Mouse (Mus musculus) kidney, postnatal 10 days (tissue): ENCODE data around the gene Cdh24.

ENCODE experiments used
- DNase-seq: peaks from one replicate; pipeline ENCODE4 v3.0.0; 2021; ENCODE audit warnings: mixed read lengths

Gene Cdh24

DNA sequence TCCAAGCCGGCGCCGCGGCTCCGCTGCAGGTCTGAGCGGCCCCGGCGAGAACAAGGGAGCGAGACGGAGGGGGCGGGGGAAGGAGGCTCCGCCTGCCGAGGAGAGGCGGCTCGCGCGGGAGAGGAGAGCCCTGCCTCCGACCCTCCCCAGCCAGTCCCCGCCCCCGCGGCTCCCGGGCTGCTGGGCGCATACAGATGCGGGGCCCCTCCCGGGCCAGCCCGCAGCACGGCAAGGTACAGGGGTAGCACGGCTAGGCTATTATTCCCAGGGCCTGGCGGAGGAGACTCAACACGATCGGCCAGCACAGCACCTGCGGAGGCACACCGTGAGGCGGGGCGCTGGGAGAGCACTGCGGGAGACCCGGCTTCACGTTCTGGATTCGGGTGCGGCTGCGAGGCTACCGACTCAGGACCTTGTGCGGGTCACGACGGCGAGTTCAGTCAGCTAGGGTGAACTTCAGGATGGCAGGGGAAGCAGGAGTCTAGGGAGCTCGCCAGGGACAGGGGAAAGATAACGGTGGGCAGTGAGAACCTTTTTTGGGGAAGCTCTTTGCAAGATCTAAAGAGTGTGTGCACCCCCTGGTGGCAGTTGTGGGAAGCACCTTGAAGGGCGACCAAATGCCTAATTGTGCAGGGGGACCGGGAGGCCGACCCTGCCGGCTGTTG is at the start of gene Cdh24:
Cdh24 (minus strand) TSS at position 60 of the 665 bp plus-strand sequence.
- peak; percentile 95 for DNase-seq

DNA sequence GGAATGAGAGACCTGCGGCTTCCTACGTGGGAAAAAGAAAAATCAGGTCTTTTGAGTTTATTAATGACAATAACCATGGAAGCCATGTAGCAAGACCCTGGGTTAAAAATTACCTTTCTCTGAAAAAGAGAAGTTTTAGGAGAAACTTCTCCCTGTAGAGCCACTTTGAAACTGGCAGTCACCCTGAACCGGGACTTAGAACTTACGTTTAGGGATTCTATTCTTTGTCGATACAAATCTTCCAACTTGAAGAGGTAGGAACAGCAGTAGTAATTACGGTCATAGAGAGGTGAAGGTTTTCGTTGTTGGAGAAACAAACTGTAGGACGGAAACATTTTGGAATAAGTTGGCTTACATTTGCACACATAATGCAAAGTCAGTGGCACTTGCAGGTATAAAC is 46.1 kb upstream of the Cdh24 start:
- DNase-seq = no peak

DNA sequence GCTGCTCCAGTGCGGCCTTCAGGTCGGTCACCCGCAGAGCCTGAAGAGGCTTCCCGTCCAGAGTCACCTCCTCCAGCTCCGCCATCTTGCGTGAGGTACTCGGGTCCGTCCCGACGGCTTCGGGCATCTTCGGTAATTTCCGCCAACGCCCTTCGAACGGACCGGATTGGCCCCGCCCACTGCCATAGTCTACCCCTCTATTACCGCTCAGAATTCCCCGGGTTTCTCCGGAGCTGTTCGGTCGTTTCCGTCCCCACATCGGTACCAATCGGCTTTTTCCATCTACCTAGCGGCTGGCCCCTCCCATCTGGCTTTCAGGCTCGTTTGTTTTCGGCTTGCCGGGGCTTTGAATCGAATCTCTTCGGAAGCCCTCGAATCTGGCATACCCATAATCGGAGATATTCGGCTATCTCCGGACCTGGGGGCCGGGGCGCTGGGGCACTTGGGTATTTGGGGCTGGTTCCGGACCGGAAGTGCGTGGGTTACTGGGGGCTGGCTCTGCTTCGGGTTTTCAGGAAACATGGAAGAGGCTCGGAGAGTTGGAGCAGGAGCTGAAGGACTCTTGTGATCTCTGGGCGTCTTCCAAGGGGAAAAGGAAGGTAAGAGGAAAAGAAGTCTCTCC is 45.5 kb upstream of the Cdh24 start, which contains the start of gene Acin1:
Acin1 (minus strand) TSS at position 410 of the 622 bp plus-strand sequence.
- peak; percentile 100 for DNase-seq

DNA sequence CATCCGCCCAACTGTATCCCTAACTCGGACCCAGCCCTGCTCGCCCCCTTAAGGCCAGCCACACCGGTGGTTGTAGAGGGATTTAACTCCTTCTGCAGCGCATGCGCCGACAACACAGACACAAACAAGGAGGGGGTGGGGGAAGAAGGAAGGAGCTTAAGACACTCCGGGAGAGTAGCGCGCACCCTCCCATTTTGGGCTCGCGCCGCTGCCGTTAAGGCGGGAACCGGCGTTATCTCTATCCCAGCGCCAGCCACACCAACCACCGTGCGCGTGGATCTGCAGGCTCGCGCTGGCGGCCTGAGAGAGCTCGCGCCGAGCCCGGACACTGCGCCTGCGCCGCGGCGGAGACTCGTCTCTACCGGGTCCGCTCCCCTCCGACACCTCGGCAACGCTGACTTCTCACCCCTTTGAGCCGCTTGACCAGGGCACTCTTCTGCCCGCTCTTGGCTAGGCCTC is 44.9 kb upstream of the Cdh24 start, which contains the start of gene 1700123O20Rik:
1700123O20Rik (plus strand) TSS at position 154 of the 459 bp plus-strand sequence.
- DNase-seq = peak; percentile 87

DNA sequence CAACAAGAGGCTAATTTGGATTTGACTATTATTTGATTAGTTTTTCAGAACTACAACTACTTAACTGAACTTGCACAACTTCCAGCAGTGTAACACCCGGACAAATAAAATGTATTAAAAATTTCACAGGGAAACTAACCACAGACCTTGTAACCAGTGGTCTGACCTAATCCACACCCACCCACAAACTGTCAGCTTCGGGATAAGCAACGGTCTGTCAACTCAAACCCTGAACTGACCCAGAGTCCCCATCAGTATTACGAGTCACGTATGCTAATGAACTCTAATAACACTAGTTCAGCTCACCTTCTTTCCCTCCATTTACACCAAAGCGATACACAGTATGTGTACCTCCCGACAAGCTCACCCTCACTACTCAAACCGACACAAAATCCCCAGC is 44.3 kb upstream of the Cdh24 start:
- DNase-seq = no peak

DNA sequence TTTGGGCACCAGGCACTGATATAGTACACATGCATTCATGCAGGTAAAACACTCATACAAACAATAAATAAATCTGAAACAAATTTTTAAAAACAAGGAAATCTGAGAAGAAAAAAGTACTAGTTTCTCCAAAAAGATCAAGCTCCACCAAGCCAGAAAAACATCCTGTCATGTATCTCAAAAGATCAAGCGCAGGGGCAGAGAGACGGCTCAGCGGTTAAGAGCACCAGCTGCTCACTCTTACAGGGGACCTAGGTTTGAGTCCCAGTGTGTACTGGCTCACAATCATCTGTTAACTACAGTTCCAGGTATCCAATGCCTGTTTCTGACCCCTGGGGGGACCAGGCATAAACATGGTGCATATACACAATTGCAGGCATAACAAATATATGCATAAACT is 41.2 kb upstream of the Cdh24 start:
- DNase-seq = no peak

DNA sequence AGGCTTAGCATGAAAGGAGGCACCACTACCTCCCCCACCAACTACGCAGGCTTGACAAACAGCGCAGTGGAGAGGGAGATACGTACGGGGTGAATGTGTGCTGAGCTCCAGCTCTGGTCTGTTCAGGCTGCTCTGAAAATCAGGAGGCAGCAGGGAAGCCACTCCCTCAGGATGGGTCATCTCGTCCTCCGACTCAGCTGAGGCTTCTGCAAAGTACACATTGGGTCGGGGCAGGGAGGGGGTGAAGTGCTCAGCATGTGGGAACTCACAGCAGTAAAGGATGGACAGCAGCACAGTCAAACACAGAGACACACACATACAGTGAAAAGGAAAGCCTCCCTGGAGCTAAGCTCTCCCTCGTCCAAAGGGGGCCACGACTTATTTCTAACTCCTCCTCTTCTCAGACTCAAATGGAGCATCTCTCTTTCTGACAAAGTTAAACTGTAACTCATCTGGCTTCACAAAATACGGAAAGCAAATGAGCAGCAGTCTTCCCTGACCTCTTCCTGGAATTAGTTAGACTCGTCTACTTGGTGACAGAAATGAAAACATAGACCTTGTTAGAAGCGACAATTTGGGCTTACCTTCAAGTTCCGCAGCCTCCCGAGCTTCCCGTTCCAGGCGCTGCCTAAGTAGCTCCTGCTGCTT is 37.6 kb upstream of the Cdh24 start:
- DNase-seq = no peak

DNA sequence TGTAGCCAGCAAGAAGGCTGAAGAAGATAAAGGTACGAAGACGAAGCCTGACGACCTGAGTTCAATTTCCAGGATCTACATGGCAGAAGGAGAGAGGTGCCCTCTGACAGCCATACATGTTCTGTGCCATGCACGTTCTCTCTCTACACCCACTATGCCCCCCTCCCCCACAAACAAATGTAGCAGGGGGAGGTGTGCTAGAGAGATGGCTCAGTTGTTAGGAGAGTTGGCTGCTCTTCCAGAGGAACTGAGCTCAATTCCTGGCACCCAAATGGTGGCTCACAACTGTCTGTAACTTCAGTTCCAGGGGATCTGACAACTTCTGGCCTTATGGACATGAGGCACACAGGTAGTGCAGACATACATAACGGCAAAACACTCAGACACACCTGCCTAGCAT is 35.1 kb upstream of the Cdh24 start:
- DNase-seq = no peak

DNA sequence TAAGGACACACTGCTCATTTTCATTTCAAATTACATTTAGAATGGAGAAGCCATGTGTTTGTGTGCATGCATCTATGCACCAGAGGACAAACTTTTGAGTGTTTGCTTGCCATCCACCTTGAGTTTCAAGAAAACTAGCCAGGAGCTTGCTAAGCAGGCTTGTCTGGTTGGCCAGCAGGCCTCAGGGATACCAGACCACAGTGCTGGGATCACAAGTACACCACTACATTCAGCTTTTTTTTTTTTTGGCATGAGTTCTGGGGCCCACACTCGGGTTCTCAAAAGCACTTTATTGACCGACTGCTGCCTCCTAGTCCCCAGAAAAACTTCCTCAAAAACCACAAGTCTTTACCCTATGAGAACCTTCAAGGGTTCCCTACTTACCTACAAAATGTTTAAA is 33.2 kb upstream of the Cdh24 start:
- no peak for DNase-seq

DNA sequence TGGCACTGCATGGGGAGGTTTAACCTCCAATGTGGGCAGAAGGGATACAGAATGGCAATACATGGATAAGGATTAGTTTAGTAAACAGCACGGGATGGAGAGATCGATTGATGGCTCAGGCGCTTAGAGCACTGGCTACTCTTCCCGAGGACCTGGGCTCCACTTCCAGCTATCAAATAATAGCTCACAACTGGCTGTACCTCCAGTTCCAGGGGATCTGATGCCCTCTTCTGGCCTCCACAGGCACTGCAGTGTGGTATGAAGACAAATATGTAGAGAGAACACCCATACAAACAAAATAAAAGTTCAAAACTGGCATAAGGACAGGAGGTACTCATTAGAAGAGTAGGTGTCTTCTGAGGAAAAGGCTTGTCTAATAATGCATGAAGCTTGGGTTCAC is 28.2 kb upstream of the Cdh24 start:
- DNase-seq = peak; percentile 69

DNA sequence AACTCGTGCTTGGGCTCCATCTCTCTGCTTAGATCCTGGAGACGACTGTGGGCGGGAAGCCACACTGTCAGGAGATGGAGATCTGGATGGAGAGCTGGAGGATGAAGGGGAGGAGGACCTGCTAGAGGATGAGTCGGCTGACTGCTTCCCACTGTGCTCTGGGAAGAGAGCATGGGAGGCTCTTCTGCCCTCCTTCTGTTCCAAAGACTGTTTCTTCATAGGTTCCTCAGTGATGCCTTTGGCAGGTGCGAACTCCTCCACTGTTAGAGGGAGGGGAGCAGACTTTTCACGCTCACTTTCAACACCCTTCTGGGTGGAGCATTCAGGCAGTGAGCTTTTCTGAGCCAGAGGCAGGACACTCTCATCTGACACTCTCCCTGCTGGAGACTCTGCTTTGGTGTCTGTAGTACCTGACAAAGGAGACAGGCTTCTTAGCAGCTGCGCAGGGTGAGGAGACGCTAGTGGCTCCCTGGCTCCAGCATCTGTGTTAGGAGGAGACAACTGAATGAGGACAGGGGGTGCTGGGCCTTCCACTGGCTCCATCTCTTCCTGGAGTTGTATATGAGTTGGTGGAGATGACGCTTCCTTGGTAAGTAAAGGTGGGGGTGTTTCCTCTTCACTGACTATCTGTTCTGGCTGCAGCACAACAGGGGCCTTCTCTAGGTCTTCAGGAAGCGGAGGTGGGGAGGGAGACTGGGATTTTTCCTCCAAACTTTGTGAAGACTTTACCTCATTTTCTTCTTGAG is 23.5 kb upstream of the Cdh24 start:
- no peak for DNase-seq

DNA sequence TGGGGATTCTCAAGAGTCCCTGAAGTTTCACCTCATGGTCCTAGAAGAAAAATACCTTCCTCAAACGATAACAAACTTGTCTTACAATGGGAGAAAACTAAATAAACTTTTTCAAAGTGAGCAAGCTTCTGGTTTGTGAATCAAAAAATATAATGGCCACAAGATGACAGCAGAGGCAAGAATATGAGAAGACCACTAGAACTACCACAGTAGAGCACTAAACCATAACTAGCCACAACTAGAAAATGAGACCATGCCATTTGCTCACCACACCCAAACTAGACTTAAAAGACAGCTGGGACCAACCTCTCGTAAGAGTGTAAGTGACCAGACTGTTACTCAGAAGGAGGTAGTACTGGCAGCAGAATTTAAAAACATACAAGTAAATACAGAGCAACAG is 18.8 kb upstream of the Cdh24 start:
- no peak for DNase-seq

DNA sequence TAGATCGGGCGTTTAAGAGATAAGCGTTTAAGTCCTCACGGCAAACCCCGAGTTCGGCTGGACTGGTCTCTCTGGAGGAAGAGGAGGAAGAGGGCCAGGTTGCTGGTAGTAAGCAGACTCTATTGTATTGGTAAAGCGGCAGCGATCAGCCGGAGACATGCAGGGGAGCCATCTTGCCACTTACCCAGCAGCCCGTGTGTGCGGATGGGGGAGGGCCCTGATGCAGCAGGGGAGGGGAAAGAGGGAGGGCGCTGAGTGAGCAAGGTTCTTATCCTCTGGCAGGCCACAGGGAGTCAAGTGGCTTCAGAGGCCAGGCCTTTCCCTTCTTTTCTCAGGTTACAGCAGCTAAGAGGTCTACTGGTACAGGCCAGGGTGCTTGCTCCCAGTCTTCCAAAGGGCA is 12.3 kb upstream of the Cdh24 start:
- peak; percentile 92 for DNase-seq

DNA sequence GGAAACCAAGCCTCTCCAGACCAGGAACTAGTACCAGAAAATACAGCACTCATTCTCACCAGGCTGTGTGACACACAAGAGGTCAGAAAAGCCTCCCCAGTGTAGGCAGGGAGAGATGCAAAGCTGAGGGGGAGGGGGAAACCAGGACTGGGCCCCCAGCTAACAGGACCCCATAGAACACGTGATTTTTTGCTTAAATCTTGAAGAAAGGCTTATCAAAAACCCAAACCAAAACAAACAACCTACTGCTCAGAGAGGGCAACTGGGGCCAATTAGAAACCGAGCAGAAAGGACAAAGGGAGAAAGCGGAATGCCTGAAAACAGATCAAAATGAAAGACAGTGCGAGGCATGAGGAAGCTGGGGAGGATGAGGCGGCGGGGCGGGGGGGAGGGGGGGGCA is 11.6 kb upstream of the Cdh24 start:
- no peak for DNase-seq

DNA sequence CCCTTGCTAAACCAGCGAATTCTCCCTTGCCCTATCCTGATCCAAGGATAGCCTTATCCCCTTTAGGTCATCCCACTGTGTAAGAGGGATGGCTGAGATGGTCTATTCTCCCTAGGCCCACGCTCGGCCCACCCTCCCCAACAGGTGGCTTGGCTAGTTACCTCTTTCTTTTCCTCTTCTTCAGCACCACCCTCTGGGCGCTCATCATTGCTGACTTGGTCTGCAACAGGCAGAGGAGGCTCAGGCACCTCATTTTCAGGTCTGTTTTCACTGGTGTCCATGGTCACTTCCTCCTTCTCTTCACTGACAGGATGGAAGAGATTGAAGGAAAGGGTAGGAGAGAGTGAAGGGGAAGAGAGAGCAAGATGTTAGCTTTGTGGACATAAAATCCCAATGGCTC is 10.4 kb upstream of the Cdh24 start:
- no peak for DNase-seq

DNA sequence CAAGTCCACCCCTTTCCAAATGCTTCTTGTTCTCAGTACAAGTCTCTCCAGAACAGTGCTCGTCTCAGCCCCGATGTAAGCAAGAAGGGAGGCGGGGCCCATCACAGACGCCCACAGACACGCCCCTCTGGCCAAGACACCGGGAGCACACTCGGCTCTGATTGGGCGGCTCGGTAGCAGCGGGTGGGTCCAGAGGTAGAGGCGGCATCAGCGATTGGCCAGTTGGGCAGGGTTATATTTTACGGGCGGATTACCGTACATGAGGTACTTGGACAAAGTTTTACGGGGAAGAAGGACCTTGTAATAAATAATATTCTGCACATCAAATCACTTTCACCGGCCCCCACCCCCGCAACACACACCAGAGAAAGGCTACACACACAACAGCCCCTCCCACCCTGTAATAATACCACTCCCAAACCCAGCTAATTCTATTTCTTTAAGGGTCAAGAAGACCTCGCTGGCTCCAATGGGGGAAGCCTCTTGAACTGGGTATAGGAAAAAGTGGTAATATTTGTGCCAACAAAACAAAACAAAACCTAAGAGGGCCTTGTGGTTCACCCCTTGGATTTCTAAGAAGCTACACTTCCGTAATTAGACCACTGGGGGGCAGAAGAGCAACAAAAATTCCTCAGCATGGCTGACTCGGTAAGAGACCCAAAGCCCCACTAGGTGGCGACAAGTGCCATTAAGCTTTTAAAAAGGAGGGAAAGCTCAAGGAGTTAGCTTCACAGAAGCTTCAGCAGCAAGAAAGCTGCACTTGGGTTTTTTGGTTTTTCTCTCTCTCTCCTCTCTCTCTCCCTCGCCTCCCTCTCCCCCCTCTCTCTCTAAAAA is 9.7 kb upstream of the Cdh24 start:
- peak; percentile 93 for DNase-seq

DNA sequence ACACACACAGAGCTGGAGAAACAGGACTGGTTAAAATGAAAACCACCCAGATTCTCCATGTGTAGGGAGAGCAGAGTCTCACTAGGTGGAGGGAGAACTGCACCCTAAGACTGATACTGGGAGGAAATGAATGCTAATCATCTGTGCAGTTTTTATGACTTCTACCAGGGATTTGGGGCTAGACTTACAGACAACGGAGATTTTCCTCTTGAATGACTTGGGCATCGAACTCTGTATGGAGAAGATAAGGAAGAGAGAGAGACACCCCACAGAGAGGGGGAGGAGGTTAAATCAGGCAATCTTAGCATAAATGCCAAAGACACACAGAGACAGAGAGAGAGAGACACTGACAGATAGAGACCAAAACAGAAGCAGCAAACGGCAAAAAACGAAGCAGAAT is 6.7 kb upstream of the Cdh24 start:
- DNase-seq = no peak

DNA sequence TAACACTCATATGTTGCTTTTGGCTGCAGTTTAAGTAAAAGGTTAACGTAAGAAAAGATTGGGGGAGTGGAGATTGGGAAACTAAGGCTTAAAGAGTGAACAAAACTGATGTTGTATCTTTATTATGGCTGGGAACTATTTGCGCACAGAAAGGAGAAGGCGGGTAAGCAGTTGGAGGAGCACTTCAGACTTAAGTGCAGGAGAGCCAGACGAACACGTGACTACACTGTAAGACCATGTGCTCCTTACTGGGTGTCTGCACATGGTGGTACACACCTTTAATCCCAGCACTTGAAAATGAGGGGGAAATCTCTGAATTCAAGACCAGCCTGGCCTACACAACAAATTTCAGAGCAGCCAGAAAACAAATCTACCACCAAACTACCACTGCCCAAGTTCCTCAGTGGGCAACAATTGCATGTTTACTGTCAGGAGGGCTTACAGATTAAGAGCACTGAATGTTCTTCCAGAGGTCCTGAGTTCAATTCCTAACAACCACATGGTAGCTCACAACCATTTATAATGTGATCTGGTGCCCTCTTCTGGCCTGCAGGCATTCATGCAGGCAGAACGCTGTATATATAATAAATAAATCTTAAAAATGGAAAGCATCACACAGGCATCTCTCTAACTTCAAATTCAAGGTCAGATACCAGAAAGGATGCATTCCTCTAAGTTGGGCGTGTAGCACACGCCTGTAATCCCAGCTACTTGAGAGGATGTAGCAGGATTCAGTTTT is 5.9 kb upstream of the Cdh24 start:
- no peak for DNase-seq

DNA sequence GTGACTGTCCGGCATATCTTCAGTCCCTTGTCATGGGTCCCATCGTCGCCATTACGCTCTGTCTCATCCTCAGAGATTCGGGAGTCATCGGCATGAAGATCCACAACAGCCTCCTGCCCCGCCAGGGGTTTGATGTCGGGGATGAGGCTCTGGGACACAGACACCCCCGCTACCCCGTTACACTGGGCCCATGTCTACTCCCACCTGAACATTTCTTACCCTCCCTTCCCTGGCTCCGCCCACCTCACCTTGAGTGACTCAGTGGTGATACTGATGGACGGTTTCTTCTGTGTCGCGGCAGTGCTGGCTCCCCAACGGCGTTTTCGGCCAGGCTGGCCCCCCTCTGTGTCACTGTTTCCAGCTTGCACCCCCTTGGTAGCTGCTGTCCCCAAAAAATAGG is 5.3 kb upstream of the Cdh24 start:
- DNase-seq = no peak

DNA sequence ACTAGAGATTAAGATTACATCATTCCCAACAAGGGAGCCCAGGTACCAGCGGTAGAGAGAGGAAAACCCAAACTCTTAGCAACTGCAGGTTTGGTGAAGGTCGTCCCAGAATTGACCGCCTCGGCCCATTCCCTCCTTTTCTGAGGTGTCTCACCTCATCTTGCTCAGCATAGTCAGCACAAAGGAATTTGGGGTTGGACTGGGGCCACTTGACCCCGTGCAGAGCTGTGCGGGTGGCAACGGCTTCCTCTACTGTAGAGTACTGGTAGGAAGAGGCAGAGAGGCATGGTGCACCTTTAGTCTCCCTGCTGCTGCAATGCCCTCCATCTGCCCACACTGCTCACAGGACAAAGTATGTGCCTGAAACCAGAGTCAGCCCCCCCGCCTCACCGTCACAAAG is 3.1 kb upstream of the Cdh24 start:
- no peak for DNase-seq

DNA sequence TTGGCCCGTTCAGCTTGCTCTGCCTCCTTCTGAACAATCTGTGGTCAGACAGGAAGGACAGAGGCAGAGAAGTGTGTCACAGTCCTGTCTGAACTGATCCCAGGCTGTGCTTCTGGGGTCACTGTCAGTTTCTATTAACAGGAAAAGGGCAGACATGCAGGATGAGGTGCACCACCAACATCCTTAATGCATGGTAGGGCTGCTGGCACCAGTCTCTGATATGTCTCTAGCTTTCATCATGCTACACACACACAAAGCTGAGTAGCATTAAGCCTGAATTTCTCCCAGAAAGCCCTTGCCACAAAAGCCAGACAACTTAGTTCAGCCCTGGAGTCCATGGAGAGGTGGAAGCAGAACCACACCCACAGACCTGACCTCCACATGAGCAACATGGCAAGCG is 1.8 kb upstream of the Cdh24 start:
- no peak for DNase-seq
